Comparison of ENCODE assay signal across 8 mouse cellular contexts in genomic region chr2:158284571-158284970, GRCm38 (mm10). TPM values are rescaled to one million over a fixed set of nuclear protein-coding genes. Genes with fewer than 3 reads are reported as not detected.
DNase-seq lines count a peak whose midpoint lies in the region; ATAC-seq lines count a peak whose summit lies in the region.

No protein-coding gene starts in this region.

- H3K4me3 ChIP-seq in hindbrain, embryonic 11.5 days (ENCODE audit: low read depth, low read length), result no peak overlapping the region
- H3K4me3 ChIP-seq in hindbrain, embryonic 16.5 days (ENCODE audit: low read length), result no peak overlapping the region
- H3K4me3 ChIP-seq in heart, embryonic 12.5 days, result no peak overlapping the region

- H3K9ac ChIP-seq in hindbrain, embryonic 11.5 days (ENCODE audit: low read depth, low read length), result 0 out of 2 replicates have a peak overlapping the region, but pooled peaks have one; percentile 27
- no peak overlapping the region for H3K9ac ChIP-seq in hindbrain, embryonic 16.5 days (ENCODE audit: low read depth, low read length)
- no peak overlapping the region for H3K9ac ChIP-seq in heart, embryonic 12.5 days

- no peak overlapping the region for H3K4me2 ChIP-seq in hindbrain, embryonic 11.5 days (replicated peaks; ENCODE audit: low read depth, low read length)
- H3K4me2 ChIP-seq in hindbrain, embryonic 16.5 days (ENCODE audit: low read length), result no peak overlapping the region
- H3K4me2 ChIP-seq in heart, embryonic 12.5 days, result 0 out of 2 replicates have a peak overlapping the region, but pooled peaks have one; percentile 9

- no peaks in the 10 kb centered on the region for H3K36me3 ChIP-seq in hindbrain, embryonic 11.5 days (ENCODE audit: control insufficient read depth, insufficient read depth, low read length)
- H3K36me3 ChIP-seq in hindbrain, embryonic 16.5 days (ENCODE audit: control insufficient read depth, insufficient read depth, low read length), result no peaks in the 10 kb centered on the region
- no peaks in the 10 kb centered on the region for H3K36me3 ChIP-seq in heart, embryonic 12.5 days

- H3K9me3 ChIP-seq in hindbrain, embryonic 11.5 days (ENCODE audit: control insufficient read depth, low read length), result no peaks in the 10 kb centered on the region
- no peaks in the 10 kb centered on the region for H3K9me3 ChIP-seq in hindbrain, embryonic 16.5 days (ENCODE audit: control insufficient read depth, low read length)
- no peaks in the 10 kb centered on the region for H3K9me3 ChIP-seq in heart, embryonic 12.5 days (replicated peaks)

- peak; percentile 17; the same call in 1 of the 2 replicates for ATAC-seq in hindbrain, embryonic 11.5 days (ENCODE audit: low FRiP score)
- no peak for ATAC-seq in hindbrain, embryonic 16.5 days
- ATAC-seq in heart, embryonic 12.5 days (ENCODE audit: insufficient number of reproducible peaks, low FRiP score), result 0 out of 2 replicates have a peak, but pooled peaks have one; percentile 25

- H3K27me3 ChIP-seq in hindbrain, embryonic 11.5 days (ENCODE audit: control insufficient read depth, insufficient read depth, low read length), result no peaks in the 10 kb centered on the region
- no peaks in the 10 kb centered on the region for H3K27me3 ChIP-seq in hindbrain, embryonic 16.5 days (replicated peaks; ENCODE audit: control insufficient read depth, insufficient read depth, low read length)
- H3K27me3 ChIP-seq in heart, embryonic 12.5 days (replicated peaks), result peaks cover 9% of the 10 kb centered on the region; the same call in 1 of the 2 replicates

- 24% methylated on average over 11 of the region's 11 CpGs for WGBS in hindbrain, embryonic 11.5 days
- WGBS in hindbrain, embryonic 16.5 days, result 19% methylated on average over 11 of the region's 11 CpGs
- 21% methylated on average over 11 of the region's 11 CpGs for WGBS in heart, embryonic 12.5 days

- DNase-seq in hindbrain, embryonic 11.5 days (ENCODE audit: low spot score), result peak; percentile 78
- DNase-seq in T-cell, adult 2 months (ENCODE audit: low spot score), result peak; percentile 61
- peak; percentile 67 to 73 for DNase-seq in cerebellum, postnatal 25 days
- DNase-seq in kidney, postnatal 10 days, result peak; percentile 76
- peak; percentile 72 for DNase-seq in lung, postnatal 14 days
- DNase-seq in spleen, postnatal 4 days (ENCODE audit: low spot score in 2 of 2), result peak; percentile 41 to 77

- H3K27ac ChIP-seq in hindbrain, embryonic 11.5 days (ENCODE audit: low read depth, low read length), result no peak overlapping the region
- H3K27ac ChIP-seq in hindbrain, embryonic 16.5 days (ENCODE audit: low read depth, low read length), result no peak overlapping the region
- no peak overlapping the region for H3K27ac ChIP-seq in heart, embryonic 12.5 days (ENCODE audit: poor library complexity, severe bottlenecking)

- no peaks in the 10 kb centered on the region for H3K4me1 ChIP-seq in hindbrain, embryonic 11.5 days (replicated peaks; ENCODE audit: control insufficient read depth, insufficient read depth, low read length)
- no peaks in the 10 kb centered on the region for H3K4me1 ChIP-seq in hindbrain, embryonic 16.5 days (ENCODE audit: control insufficient read depth, insufficient read depth, low read depth, low read length)
- H3K4me1 ChIP-seq in heart, embryonic 12.5 days (replicated peaks), result peaks cover 12% of the 10 kb centered on the region

RNA-seq across cellular contexts. Expression of gene Lbp, which starts 21.7 kb away (rescaled TPM):
- 2.7 and 3.4 TPM in 2 replicates for polyA plus RNA-seq in hindbrain, embryonic 11.5 days (2014; fragmentation: Nextera tagmentation; extraction: Ambion mirVana)
- polyA plus RNA-seq in hindbrain, embryonic 16.5 days (2015; fragmentation: Nextera tagmentation; extraction: Ambion mirVana), result 6.2 TPM in 2 replicates
- polyA plus RNA-seq in heart, embryonic 12.5 days (2016; fragmentation: Nextera tagmentation; extraction: Ambion mirVana), result 12.3 and 13.3 TPM in 2 replicates

RNA-seq across cellular contexts. Expression of gene Bpi, which starts 26.7 kb away (rescaled TPM):
- polyA plus RNA-seq in hindbrain, embryonic 11.5 days (2014; fragmentation: Nextera tagmentation; extraction: Ambion mirVana), result not detected in 2 replicates
- polyA plus RNA-seq in hindbrain, embryonic 16.5 days (2015; fragmentation: Nextera tagmentation; extraction: Ambion mirVana), result not detected in 2 replicates
- not detected in 2 replicates for polyA plus RNA-seq in heart, embryonic 12.5 days (2016; fragmentation: Nextera tagmentation; extraction: Ambion mirVana)

RNA-seq across cellular contexts. Expression of gene D630003M21Rik, which starts 55.5 kb away (rescaled TPM):
- polyA plus RNA-seq in hindbrain, embryonic 11.5 days (2014; fragmentation: Nextera tagmentation; extraction: Ambion mirVana), result 1.9 and 2.3 TPM in 2 replicates
- polyA plus RNA-seq in hindbrain, embryonic 16.5 days (2015; fragmentation: Nextera tagmentation; extraction: Ambion mirVana), result 1.9 and 2.1 TPM in 2 replicates
- 1.1 and 1.5 TPM in 2 replicates for polyA plus RNA-seq in heart, embryonic 12.5 days (2016; fragmentation: Nextera tagmentation; extraction: Ambion mirVana)
